ENCODE assay signal across 8 mouse cellular contexts in genomic region chr4:155018601-155019335, GRCm38 (mm10). TPM values are rescaled to one million over a fixed set of nuclear protein-coding genes. Genes with fewer than 3 reads are reported as not detected.
DNase-seq lines count a peak whose midpoint lies in the region; ATAC-seq lines count a peak whose summit lies in the region.

No protein-coding gene starts in this region.

- H3K27me3 ChIP-seq in heart, embryonic 12.5 days (replicated peaks), result peaks cover 57% of the 10 kb centered on the region
- H3K27me3 ChIP-seq in embryonic facial prominence, embryonic 14.5 days (replicated peaks; ENCODE audit: control insufficient read depth, insufficient read depth, low read length), result no peaks in the 10 kb centered on the region
- no peaks in the 10 kb centered on the region for H3K27me3 ChIP-seq in intestine, embryonic 14.5 days (replicated peaks; ENCODE audit: control insufficient read depth, insufficient read depth, low read length)

- H3K9ac ChIP-seq in heart, embryonic 12.5 days, result no peak overlapping the region
- H3K9ac ChIP-seq in embryonic facial prominence, embryonic 14.5 days (ENCODE audit: low read depth, low read length), result no peak overlapping the region
- H3K9ac ChIP-seq in intestine, embryonic 14.5 days (ENCODE audit: low read length), result no peak overlapping the region

- no peak overlapping the region for H3K4me3 ChIP-seq in heart, embryonic 12.5 days
- H3K4me3 ChIP-seq in embryonic facial prominence, embryonic 14.5 days (ENCODE audit: low read depth, low read length), result no peak overlapping the region
- H3K4me3 ChIP-seq in intestine, embryonic 14.5 days (ENCODE audit: low read depth, low read length), result no peak overlapping the region

- DNase-seq in heart, adult 8-10 months (ENCODE audit: low spot score), result no peak
- DNase-seq in adrenal gland, postnatal 25 days, result peak; percentile 23
- DNase-seq in embryonic facial prominence, embryonic 14.5 days (ENCODE audit: low spot score), result peak; percentile 63
- peak; percentile 84 for DNase-seq in intestine, embryonic 14.5 days (ENCODE audit: low spot score)
- DNase-seq in mesoderm, embryonic 11.5 days (ENCODE audit: low read depth, low spot score), result peak; percentile 80
- DNase-seq in frontal cortex, postnatal 14 days (ENCODE audit: low spot score in 2 of 2), result no peak
- DNase-seq in left cerebral cortex, adult 18-20 months (ENCODE audit: low spot score in 2 of 2), result no peak

- H3K4me1 ChIP-seq in heart, embryonic 12.5 days (replicated peaks), result peaks cover 10% of the 10 kb centered on the region
- H3K4me1 ChIP-seq in embryonic facial prominence, embryonic 14.5 days (ENCODE audit: control insufficient read depth, insufficient read depth, low read length), result peaks cover 10% of the 10 kb centered on the region; the same call in 1 of the 2 replicates
- H3K4me1 ChIP-seq in intestine, embryonic 14.5 days (replicated peaks; ENCODE audit: control insufficient read depth, insufficient read depth, low read length), result peaks cover 9% of the 10 kb centered on the region

- H3K27ac ChIP-seq in heart, embryonic 12.5 days (ENCODE audit: poor library complexity, severe bottlenecking), result no peak overlapping the region
- H3K27ac ChIP-seq in embryonic facial prominence, embryonic 14.5 days (replicated peaks; ENCODE audit: low read depth, low read length), result no peak overlapping the region
- no peak overlapping the region for H3K27ac ChIP-seq in intestine, embryonic 14.5 days (ENCODE audit: low read depth)

- WGBS in heart, embryonic 12.5 days, result 3% methylated on average over 15 of the region's 15 CpGs
- 3% methylated on average over 12 of the region's 15 CpGs for WGBS in embryonic facial prominence, embryonic 14.5 days
- 8% methylated on average over 15 of the region's 15 CpGs for WGBS in intestine, embryonic 14.5 days

- 0 out of 2 replicates have a peak overlapping the region, but pooled peaks have one; percentile 13 for H3K4me2 ChIP-seq in heart, embryonic 12.5 days
- peak overlapping the region; percentile 41 for H3K4me2 ChIP-seq in embryonic facial prominence, embryonic 14.5 days (ENCODE audit: low read depth, low read length)
- peak overlapping the region; percentile 28 for H3K4me2 ChIP-seq in intestine, embryonic 14.5 days (ENCODE audit: low read length)

- no peaks in the 10 kb centered on the region for H3K36me3 ChIP-seq in heart, embryonic 12.5 days
- H3K36me3 ChIP-seq in embryonic facial prominence, embryonic 14.5 days (ENCODE audit: control insufficient read depth, insufficient read depth, low read length), result no peaks in the 10 kb centered on the region
- H3K36me3 ChIP-seq in intestine, embryonic 14.5 days (ENCODE audit: control insufficient read depth, insufficient read depth, low read length), result no peaks in the 10 kb centered on the region

- ATAC-seq in heart, embryonic 12.5 days (ENCODE audit: insufficient number of reproducible peaks, low FRiP score), result no peak; the same call in 1 of the 2 replicates
- ATAC-seq in embryonic facial prominence, embryonic 14.5 days (ENCODE audit: low read depth), result peak; percentile 14; the same call in 1 of the 2 replicates
- 0 out of 2 replicates have a peak, but pooled peaks have one; percentile 19 for ATAC-seq in intestine, embryonic 14.5 days (replicated peaks; ENCODE audit: low FRiP score, low TSS enrichment, low read depth)

- no peaks in the 10 kb centered on the region for H3K9me3 ChIP-seq in heart, embryonic 12.5 days (replicated peaks)
- no peaks in the 10 kb centered on the region for H3K9me3 ChIP-seq in embryonic facial prominence, embryonic 14.5 days (ENCODE audit: control insufficient read depth, low read length)
- no peaks in the 10 kb centered on the region for H3K9me3 ChIP-seq in intestine, embryonic 14.5 days (ENCODE audit: control insufficient read depth, low read length)

RNA-seq across cellular contexts. Expression of gene Plch2, which starts 37.8 kb away (rescaled TPM):
- 0.09 and 0.38 TPM in 2 replicates for polyA plus RNA-seq in heart, embryonic 12.5 days (2016; fragmentation: Nextera tagmentation; extraction: Ambion mirVana)
- under 1 TPM in 1 of 4 experiments, not detected in 3; 0.06 TPM for total RNA-seq in heart, adult 8-10 months (2022)
- total RNA-seq in adrenal gland, postnatal 25 days (2021), result 0.71 and 1.0 TPM in 2 replicates
- 9.8 and 11.2 TPM in 2 replicates for polyA plus RNA-seq in embryonic facial prominence, embryonic 14.5 days (2014; fragmentation: Nextera tagmentation; extraction: Ambion mirVana)
- 12.8 and 13.3 TPM in 2 replicates for polyA plus RNA-seq in intestine, embryonic 14.5 days (2014; fragmentation: Nextera tagmentation; extraction: Ambion mirVana)
- total RNA-seq in left cerebral cortex, adult 18-20 months (2021), result 10 to 100 TPM; 69.2 to 88.5 TPM

RNA-seq across cellular contexts. Expression of gene Pex10, which starts 48.0 kb away (rescaled TPM):
- polyA plus RNA-seq in heart, embryonic 12.5 days (2016; fragmentation: Nextera tagmentation; extraction: Ambion mirVana), result 15.3 and 15.9 TPM in 2 replicates
- 10 to 100 TPM; 18.5 to 26.0 (median 22.6) TPM for total RNA-seq in heart, adult 8-10 months (2022)
- total RNA-seq in adrenal gland, postnatal 25 days (2021), result 25.1 and 28.6 TPM in 2 replicates
- polyA plus RNA-seq in embryonic facial prominence, embryonic 14.5 days (2014; fragmentation: Nextera tagmentation; extraction: Ambion mirVana), result 5.8 and 7.3 TPM in 2 replicates
- polyA plus RNA-seq in intestine, embryonic 14.5 days (2014; fragmentation: Nextera tagmentation; extraction: Ambion mirVana), result 6.5 and 8.9 TPM in 2 replicates
- 10 to 100 TPM; 18.5 to 19.2 TPM for total RNA-seq in left cerebral cortex, adult 18-20 months (2021)

RNA-seq across cellular contexts. Expression of gene Pank4, which starts 54.8 kb away (rescaled TPM):
- polyA plus RNA-seq in heart, embryonic 12.5 days (2016; fragmentation: Nextera tagmentation; extraction: Ambion mirVana), result 45.7 and 46.2 TPM in 2 replicates
- 10 to 100 TPM; 38.6 to 44.1 (median 41.2) TPM for total RNA-seq in heart, adult 8-10 months (2022)
- total RNA-seq in adrenal gland, postnatal 25 days (2021), result 33.6 and 33.8 TPM in 2 replicates
- polyA plus RNA-seq in embryonic facial prominence, embryonic 14.5 days (2014; fragmentation: Nextera tagmentation; extraction: Ambion mirVana), result 34.5 and 38.8 TPM in 2 replicates
- polyA plus RNA-seq in intestine, embryonic 14.5 days (2014; fragmentation: Nextera tagmentation; extraction: Ambion mirVana), result 45.4 and 46.7 TPM in 2 replicates
- total RNA-seq in left cerebral cortex, adult 18-20 months (2021), result 10 to 100 TPM; 38.3 to 46.8 TPM

RNA-seq across cellular contexts. Expression of gene Hes5, which starts 58.0 kb away (rescaled TPM):
- 0.70 TPM in 1 of 2 replicates, not detected in the other for polyA plus RNA-seq in heart, embryonic 12.5 days (2016; fragmentation: Nextera tagmentation; extraction: Ambion mirVana)
- total RNA-seq in heart, adult 8-10 months (2022), result not detected
- not detected in 2 replicates for total RNA-seq in adrenal gland, postnatal 25 days (2021)
- 2.1 and 2.8 TPM in 2 replicates for polyA plus RNA-seq in embryonic facial prominence, embryonic 14.5 days (2014; fragmentation: Nextera tagmentation; extraction: Ambion mirVana)
- polyA plus RNA-seq in intestine, embryonic 14.5 days (2014; fragmentation: Nextera tagmentation; extraction: Ambion mirVana), result 1.8 and 2.3 TPM in 2 replicates
- total RNA-seq in left cerebral cortex, adult 18-20 months (2021), result 10 to 100 TPM; 35.7 to 36.1 TPM

Comparison
In these comparisons a context has a peak if more than half of its experiments do, and no peak if none do; other contexts are left out.
1. DNase-seq: peak in adrenal gland, postnatal 25 days (single experiment), embryonic facial prominence, embryonic 14.5 days (single experiment), intestine, embryonic 14.5 days (single experiment) and mesoderm, embryonic 11.5 days (single experiment); none in heart, adult 8-10 months (single experiment), frontal cortex, postnatal 14 days (0 of 2) and left cerebral cortex, adult 18-20 months (0 of 2).
2. RNA of gene Plch2, which starts 37.8 kb away (total RNA-seq): 69.2 to 88.5 TPM in left cerebral cortex, adult 18-20 months; 0.71 to 1.0 TPM in adrenal gland, postnatal 25 days and 0.06 TPM in heart, adult 8-10 months; every median in the first group is over 10 times any median in the second.
3. Peak in every context shown above with its lines, with median percentiles within 50 percentile points of each other: H3K4me2 ChIP-seq.